9 mouse cellular contexts compared by ENCODE assay signal in the genomic region with DNA sequence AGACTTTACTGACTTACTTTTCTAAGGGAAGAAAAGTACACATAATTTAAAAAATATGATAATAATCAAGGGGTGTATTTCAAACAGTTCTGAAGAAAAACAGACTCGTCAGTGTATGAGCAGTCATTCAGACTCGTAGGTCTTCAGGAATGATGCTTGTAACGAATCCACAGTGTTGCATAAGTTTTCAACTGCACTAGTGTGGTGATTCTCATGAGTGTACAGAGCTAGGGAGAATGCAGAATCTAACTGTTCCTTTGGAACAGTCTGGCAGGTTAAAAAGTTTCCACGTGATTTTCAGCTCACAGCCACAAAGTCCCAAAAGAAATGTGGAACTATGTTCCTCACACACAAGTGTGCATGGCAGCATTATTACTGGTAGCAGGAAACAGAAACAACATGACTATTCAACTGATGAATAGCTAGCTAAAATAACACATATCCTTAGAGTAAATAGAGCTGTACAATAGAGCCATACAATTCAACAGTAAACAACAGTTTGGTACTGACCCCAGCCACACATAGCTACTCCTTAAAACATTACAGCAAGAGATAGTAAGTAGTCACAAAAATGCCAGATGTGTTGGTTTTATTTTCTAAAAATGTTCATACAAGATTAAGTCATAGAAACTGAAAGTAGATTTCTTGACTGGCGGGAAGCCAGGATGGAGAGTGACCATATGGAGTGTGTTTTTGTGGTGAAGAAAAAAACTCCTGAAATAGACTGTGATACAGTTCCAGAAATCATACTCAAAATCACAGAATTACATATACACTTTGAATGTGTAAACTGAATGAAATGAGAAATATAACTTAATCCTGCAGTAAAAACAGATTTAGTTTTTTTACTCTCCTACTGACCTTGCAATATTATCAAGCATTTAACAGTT.
A peak's percentile ranks its signal among the peaks of the same experiment; 100 is the strongest.
DNase-seq lines count a peak whose midpoint lies in the region; ATAC-seq lines count a peak whose summit lies in the region.
"Had no signal": no experiment of that assay in that cellular context is flagged by ENCODE, and none has a peak within 500 bp of the region (broad histone marks: within the 10 kb centered on the region; RNA-seq: fewer than 3 reads in every experiment).

No protein-coding gene starts in this region.

- no peak overlapping the region for H3K27ac ChIP-seq in hindbrain, embryonic 10.5 days
- no peak overlapping the region for H3K27ac ChIP-seq in hindbrain, embryonic 13.5 days
- H3K27ac ChIP-seq: midbrain, embryonic 10.5 days had no signal

- no peaks in the 10 kb centered on the region for H3K27me3 ChIP-seq in hindbrain, embryonic 10.5 days (ENCODE audit: insufficient read depth, poor library complexity, severe bottlenecking)
- no peaks in the 10 kb centered on the region for H3K27me3 ChIP-seq in hindbrain, embryonic 13.5 days

- H3K9ac ChIP-seq in hindbrain, embryonic 13.5 days: no peak overlapping the region

- no peaks in the 10 kb centered on the region for H3K4me1 ChIP-seq in hindbrain, embryonic 10.5 days (replicated peaks)
- no peaks in the 10 kb centered on the region for H3K4me1 ChIP-seq in hindbrain, embryonic 13.5 days (replicated peaks)
- H3K4me1 ChIP-seq: midbrain, embryonic 10.5 days had no signal

- DNase-seq in gastrocnemius, postnatal 10 days: peak; percentile 8
- DNase-seq in gastrocnemius, postnatal 25 days: no peak
- DNase-seq in A20 (ENCODE audit: low read depth, low spot score): peak; percentile 35
- DNase-seq in left cerebral cortex, adult 8-10 months (ENCODE audit: low spot score in 2 of 2): peak; percentile 4 to 42
- no peak for DNase-seq in natural killer cell, adult 2 months (ENCODE audit: low spot score in 2 of 2)
- no peak for DNase-seq in hindbrain, embryonic 10.5 days (ENCODE audit: low spot score)

- 85% methylated on average over 5 of the region's 5 CpGs for WGBS in hindbrain, embryonic 10.5 days
- WGBS in hindbrain, embryonic 13.5 days: 83% methylated on average over 5 of the region's 5 CpGs

- ATAC-seq in common myeloid progenitor, adult 5-6 weeks (replicated peaks; ENCODE audit: low read depth, poor library complexity, severe bottlenecking): peak; percentile 61
- no peak for ATAC-seq in hindbrain, embryonic 13.5 days (ENCODE audit: low FRiP score)

- no peak overlapping the region for H3K4me2 ChIP-seq in hindbrain, embryonic 13.5 days

- no peak overlapping the region for H3K4me3 ChIP-seq in hindbrain, embryonic 10.5 days
- H3K4me3 ChIP-seq in hindbrain, embryonic 13.5 days: no peak overlapping the region
- H3K4me3 ChIP-seq: midbrain, embryonic 10.5 days had no signal

- no peaks in the 10 kb centered on the region for H3K9me3 ChIP-seq in hindbrain, embryonic 10.5 days
- no peaks in the 10 kb centered on the region for H3K9me3 ChIP-seq in hindbrain, embryonic 13.5 days
- H3K9me3 ChIP-seq: midbrain, embryonic 10.5 days had no signal

- H3K36me3 ChIP-seq in hindbrain, embryonic 10.5 days: no peaks in the 10 kb centered on the region
- H3K36me3 ChIP-seq in hindbrain, embryonic 13.5 days: no peaks in the 10 kb centered on the region
- H3K36me3 ChIP-seq: midbrain, embryonic 10.5 days had no signal

Comparison
In these comparisons a context has a peak if more than half of its experiments do, and no peak if none do; other contexts are left out.
1. DNase-seq: peak in gastrocnemius, postnatal 10 days (single experiment), A20 (single experiment) and left cerebral cortex, adult 8-10 months (2 of 2); none in gastrocnemius, postnatal 25 days (single experiment), natural killer cell, adult 2 months (0 of 2) and hindbrain, embryonic 10.5 days (single experiment).